Mouse (Mus musculus) CH12.LX (cell line): ENCODE results near the gene Rtca. TPM values are rescaled to one million over a fixed set of nuclear protein-coding genes. Genes with fewer than 3 reads are reported as not detected.

Experiments
- DNase-seq: peaks from one replicate; pipeline ENCODE4 v3.0.0-alpha.2; 2013; ENCODE audit errors: extremely low read depth
- H3K27ac ChIP-seq: 2 replicates; pipeline ENCODE4 v1.5.1; 2012; ENCODE audit warnings: low read depth, mild to moderate bottlenecking, control low read depth, moderate library complexity; ENCODE audit not compliant: insufficient read depth
- H3K27me3 ChIP-seq: replicated peaks from 2 replicates; pipeline ENCODE3; 2012; ENCODE audit warnings: inconsistent platforms
- H3K36me3 ChIP-seq, 2 experiments: replicated peaks in 1 of 2; 2 replicates each; pipeline versions ENCODE3 to v1.6.1; 2012; ENCODE audit warnings: inconsistent platforms in 1 of 2, low read length in 1 of 2, mild to moderate bottlenecking in 1 of 2, mixed read lengths in 1 of 2, moderate library complexity in 1 of 2; ENCODE audit not compliant: control insufficient read depth in 1 of 2, insufficient read depth in 1 of 2
- H3K4me1 ChIP-seq, 2 experiments: 2 replicates each; pipeline ENCODE4 v1.6.1; 2012; ENCODE audit warnings: inconsistent platforms in 1 of 2, moderate library complexity in 1 of 2; ENCODE audit not compliant: insufficient read depth in 2 of 2, control insufficient read depth in 1 of 2
- H3K4me2 ChIP-seq: 2 replicates; pipeline ENCODE4 v1.6.1; 2012; ENCODE audit warnings: low read depth, mild to moderate bottlenecking, control low read depth; ENCODE audit not compliant: poor library complexity, insufficient read depth, severe bottlenecking
- H3K4me3 ChIP-seq, 3 experiments: fragments of 150-350 bp in 1 of 3; sonication (generic) in 1 of 3; replicated peaks in 1 of 3; 2 replicates each; pipeline versions ENCODE3 to v1.5.1; 2011 to 2012; ENCODE audit warnings: low read depth in 2 of 3, low read length in 2 of 3, mild to moderate bottlenecking in 2 of 3, moderate library complexity in 2 of 3, control low read depth in 1 of 3, improper control_type of control experiment in 1 of 3, inconsistent platforms in 1 of 3, mixed read lengths in 1 of 3; ENCODE audit not compliant: poor library complexity in 1 of 3
- H3K79me2 ChIP-seq: replicated peaks from 2 replicates; pipeline ENCODE4 v1.6.1; 2012; ENCODE audit warnings: mild to moderate bottlenecking, moderate library complexity; ENCODE audit not compliant: control insufficient read depth, poor library complexity, insufficient read depth, severe bottlenecking; ENCODE audit errors: extremely low read depth
- H3K9ac ChIP-seq: 2 replicates; pipeline ENCODE4 v1.6.1; 2012; ENCODE audit warnings: low read depth, mild to moderate bottlenecking, control low read depth, moderate library complexity; ENCODE audit not compliant: insufficient read depth
- H3K9me3 ChIP-seq: replicated peaks from 2 replicates; pipeline ENCODE3; 2012; ENCODE audit warnings: low read length, inconsistent platforms, mixed read lengths
- BHLHE40 ChIP-seq: IDR thresholded peaks from 2 replicates; pipeline ENCODE4 v1.6.1; 2011; ENCODE audit warnings: mild to moderate bottlenecking, low read depth, low read length, improper control_type of control experiment
- CTCF ChIP-seq, 2 experiments: IDR thresholded peaks in 1 of 2; conservative IDR thresholded peaks in 1 of 2; 2 replicates each; pipeline ENCODE4 v1.5.1; 2011 to 2012; ENCODE audit warnings: low read depth in 2 of 2, low read length in 2 of 2, improper control_type of control experiment in 1 of 2, inconsistent platforms in 1 of 2, mild to moderate bottlenecking in 1 of 2, moderate library complexity in 1 of 2
- ELF1 ChIP-seq: IDR thresholded peaks from 2 replicates; pipeline ENCODE4 v1.6.1; 2014; ENCODE audit warnings: low read depth, mild to moderate bottlenecking, inconsistent platforms, low read length, improper control_type of control experiment
- EP300 ChIP-seq: IDR thresholded peaks from 2 replicates; pipeline ENCODE4 v1.6.1; 2011; ENCODE audit warnings: low read length, improper control_type of control experiment
- GABPA ChIP-seq: IDR thresholded peaks from 2 replicates; pipeline ENCODE4 v1.6.1; 2012; ENCODE audit warnings: low read depth, low read length, improper control_type of control experiment, inconsistent platforms; ENCODE audit not compliant: insufficient replicate concordance
- HCFC1 ChIP-seq: IDR thresholded peaks from 2 replicates; pipeline ENCODE4 v1.6.1; 2012; ENCODE audit warnings: low read depth, mild to moderate bottlenecking, inconsistent platforms, low read length, improper control_type of control experiment
- JUN ChIP-seq: IDR thresholded peaks from 2 replicates; pipeline ENCODE4 v1.6.1; 2011; ENCODE audit warnings: low read depth, mild to moderate bottlenecking, low read length, improper control_type of control experiment, moderate library complexity; ENCODE audit not compliant: insufficient read depth
- KAT2A ChIP-seq: IDR thresholded peaks from 2 replicates; pipeline ENCODE4 v1.6.1; 2012; ENCODE audit warnings: low read length, improper control_type of control experiment, inconsistent platforms; ENCODE audit not compliant: insufficient replicate concordance
- MAFK ChIP-seq: IDR thresholded peaks from 2 replicates; pipeline ENCODE4 v1.6.1; 2011; ENCODE audit warnings: low read length, improper control_type of control experiment; ENCODE audit not compliant: insufficient replicate concordance
- MAZ ChIP-seq: IDR thresholded peaks from 2 replicates; pipeline ENCODE4 v1.6.1; 2012; ENCODE audit warnings: low read depth, mild to moderate bottlenecking, inconsistent platforms, low read length, improper control_type of control experiment, moderate library complexity
- MXI1 ChIP-seq: IDR thresholded peaks from 2 replicates; pipeline ENCODE4 v1.6.1; 2011; ENCODE audit warnings: mild to moderate bottlenecking, low read depth, low read length, improper control_type of control experiment
- NELFE ChIP-seq: IDR thresholded peaks from 2 replicates; pipeline ENCODE4 v1.6.1; 2011; ENCODE audit warnings: low read depth, low read length, improper control_type of control experiment
- NRF1 ChIP-seq: IDR thresholded peaks from 2 replicates; pipeline ENCODE4 v1.6.1; 2014; ENCODE audit warnings: low read depth, mild to moderate bottlenecking, inconsistent platforms, low read length, improper control_type of control experiment, moderate library complexity
- PAX5 ChIP-seq: IDR thresholded peaks from 2 replicates; pipeline ENCODE4 v1.6.1; 2012; ENCODE audit warnings: low read length, inconsistent platforms, mixed read lengths
- RCOR1 ChIP-seq: conservative IDR thresholded peaks from 2 replicates; pipeline ENCODE4 v1.6.1; 2012; ENCODE audit warnings: low read depth, mild to moderate bottlenecking, inconsistent platforms, low read length, improper control_type of control experiment
- TCF12 ChIP-seq: IDR thresholded peaks from 2 replicates; pipeline ENCODE4 v1.6.1; 2014; ENCODE audit warnings: low read depth, mild to moderate bottlenecking, inconsistent platforms, low read length, improper control_type of control experiment
- UBTF ChIP-seq: IDR thresholded peaks from 2 replicates; pipeline ENCODE4 v1.6.1; 2012; ENCODE audit warnings: low read depth, mild to moderate bottlenecking, inconsistent platforms, low read length, improper control_type of control experiment, moderate library complexity
- ZKSCAN1 ChIP-seq: IDR thresholded peaks from 2 replicates; pipeline ENCODE4 v1.6.1; 2012; ENCODE audit warnings: low read depth, inconsistent platforms, low read length, improper control_type of control experiment, borderline replicate concordance
- ZNF384 ChIP-seq: IDR thresholded peaks from 2 replicates; pipeline ENCODE4 v1.6.1; 2012; ENCODE audit warnings: low read depth, low read length, improper control_type of control experiment, inconsistent platforms
- dilution Hi-C: fragments of 300-500 bp; cut with MboI; formaldehyde crosslinking; loops from 2 replicates; pipeline ENCODE4 v1.14.3; 2020; ENCODE audit warnings: low sequenced_read_pairs; ENCODE audit not compliant: extremely low pct_unique_long_range_greater_than_20kb, extremely low pct_ligation_motif_present
- in situ Hi-C: fragments of 300-500 bp; cut with MboI; formaldehyde crosslinking; loops from 3 replicates; pipeline ENCODE4 v1.14.3; 2019; ENCODE audit warnings: low sequenced_read_pairs, low pct_ligation_motif_present, low pct_unique_long_range_greater_than_20kb, mixed read lengths
- polyA plus RNA-seq: library from polyadenylated mRNA; unstranded; fragments of >175 nt; gene quantifications from 2 replicates; pipeline ENCODE4 v1.2.1, GENCODE M21; 2012; ENCODE audit warnings: low read depth; ENCODE audit not compliant: insufficient read length
- total RNA-seq, 2 experiments: library from RNA; depleted of rRNA; stranded (reverse); fragments of 300-350 nt in 1 of 2; fragments of >200 nt in 1 of 2; gene quantifications; 2 replicates each; pipeline ENCODE4 v1.2.3; 2012 to 2014

Gene Rtca
- total and polyA plus RNA-seq, 3 experiments, result 57.8 to 80.1 (median 75.5) TPM

DNA sequence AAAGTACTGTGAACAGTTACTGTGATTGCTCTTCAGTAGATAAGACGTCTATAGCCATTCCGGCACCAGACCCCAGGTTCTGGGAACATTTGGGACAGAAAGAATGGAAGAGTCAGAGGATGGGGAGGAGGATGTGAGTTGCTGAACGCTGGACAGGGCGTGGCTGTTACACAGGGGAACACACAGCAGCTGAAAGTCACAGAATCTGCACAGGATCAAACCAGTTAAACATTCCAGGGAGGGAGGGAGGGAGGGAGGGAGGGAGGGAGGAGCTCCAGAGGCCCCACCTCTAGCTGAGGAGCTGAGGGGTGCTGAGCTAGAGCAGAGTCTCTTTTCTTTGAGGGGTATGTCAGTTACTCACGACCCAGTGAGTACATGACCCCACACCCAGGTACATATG, 27.1 kb downstream of the Rtca start:
- H3K4me3 ChIP-seq, result no peak overlapping the region
- in situ Hi-C loops (no loop called here), dilution Hi-C loops (no loop called here)
- no peaks in the 10 kb centered on the region for H3K9me3 ChIP-seq
- TF ChIP-seq BHLHE40, result no peak
- no peak for TF ChIP-seq TCF12
- DNase-seq, result no peak
- no peak overlapping the region for H3K27ac ChIP-seq
- H3K79me2 ChIP-seq, result no peaks in the 10 kb centered on the region
- no peak overlapping the region for H3K4me2 ChIP-seq
- H3K36me3 ChIP-seq, result peaks cover 2 to 3% of the 10 kb centered on the region in 2 experiments
- H3K4me1 ChIP-seq, result peaks cover 21 to 39% of the 10 kb centered on the region in 2 experiments
- no peaks in the 10 kb centered on the region for H3K27me3 ChIP-seq
- no peak overlapping the region for H3K9ac ChIP-seq

- in situ Hi-C loops (no loop called here), dilution Hi-C loops (no loop called here)
- H3K4me1 ChIP-seq, result peaks cover 19 to 39% of the 10 kb centered on the region in 2 experiments
- H3K4me2 ChIP-seq, result no peak overlapping the region
- H3K36me3 ChIP-seq, result peaks cover under 1% of the 10 kb centered on the region in 2 experiments
- TF ChIP-seq JUN (no peak), EP300 (no peak), MAFK (no peak)
- H3K9me3 ChIP-seq, result no peaks in the 10 kb centered on the region
- H3K27ac ChIP-seq, result no peak overlapping the region
- no peaks in the 10 kb centered on the region for H3K79me2 ChIP-seq
- H3K9ac ChIP-seq, result no peak overlapping the region
- no peaks in the 10 kb centered on the region for H3K27me3 ChIP-seq
- DNase-seq, result no peak
- H3K4me3 ChIP-seq, result no peak overlapping the region
These were observed 27.9 kb downstream of the Rtca start for GRCm38 (mm10) chr3:116480119-116480518.

DNA sequence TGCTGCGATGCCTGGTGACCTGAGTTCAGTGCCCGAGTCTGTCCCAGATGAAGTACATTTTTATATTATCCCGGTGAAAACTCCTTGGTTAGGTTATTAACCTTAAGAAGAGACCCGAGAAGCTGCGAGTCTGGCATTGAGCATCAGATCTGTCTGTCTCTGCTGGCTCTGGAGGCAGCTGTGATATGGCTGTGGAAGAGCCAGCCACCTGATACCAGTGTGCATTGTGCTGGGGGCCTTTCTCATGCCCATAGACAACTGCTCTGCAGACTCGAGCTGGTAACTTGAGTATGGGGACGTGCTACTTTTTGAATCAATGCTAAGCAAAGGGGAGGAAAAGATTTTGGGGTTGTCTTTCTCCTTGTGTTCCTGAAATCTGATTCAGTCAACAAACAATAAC, 30.7 kb downstream of the Rtca start:
- Histone ChIP-seq H3K27me3 (no peaks in the 10 kb centered on the region), H3K9ac (no peak overlapping the region), H3K4me3 (no peak overlapping the region), H3K4me1 (peaks cover 12 to 23% of the 10 kb centered on the region in 2 experiments), H3K9me3 (no peaks in the 10 kb centered on the region), H3K79me2 (no peaks in the 10 kb centered on the region), H3K4me2 (no peak overlapping the region), H3K27ac (no peak overlapping the region), H3K36me3 (no peaks in the 10 kb centered on the region)
- TF ChIP-seq ZKSCAN1, result no peak
- no peak for TF ChIP-seq TCF12
- TF ChIP-seq ELF1, result no peak
- no peak for TF ChIP-seq PAX5
- TF ChIP-seq MXI1, result no peak
- no peak for TF ChIP-seq CTCF (conservative IDR thresholded peaks at IDR 0.05 in 1 of 2, IDR thresholded peaks at IDR 0.05 in 1 of 2; ENCODE audit: low read depth in 2 of 2, low read length in 2 of 2)
- TF ChIP-seq NRF1, result no peak
- TF ChIP-seq MAZ, result no peak
- no peak for TF ChIP-seq KAT2A
- TF ChIP-seq NELFE, result no peak
- TF ChIP-seq HCFC1, result no peak
- TF ChIP-seq UBTF, result no peak
- TF ChIP-seq RCOR1, result no peak
- TF ChIP-seq GABPA, result no peak
- TF ChIP-seq ZNF384, result no peak
- DNase-seq, result no peak
- in situ Hi-C loops (no loop called here), dilution Hi-C loops (no loop called here)
